Mouse (Mus musculus) stomach, postnatal 0 days (tissue): ENCODE measurements at regions not wholly inside any gene's neighbourhood (a gene's known extent, or its start where the extent isn't known, plus 50 kb on each side); places are given as distances from the start of the nearest gene placed in this dataset.

Experiments used
- ATAC-seq: fragments of 200-750 bp; cut with Nextera tagmentation; 2 replicates; pipeline ENCODE4 v1.8.0; 2017; ENCODE audit not compliant: low FRiP score, low TSS enrichment
- DNase-seq: peaks from one replicate; pipeline ENCODE4 v3.0.0-alpha.2; 2016; ENCODE audit warnings: low spot score
- H3K27ac ChIP-seq: fragments of 300-500 bp; sonication (generic); replicated peaks from 2 replicates; pipeline ENCODE4 v1.5.1; 2014; ENCODE audit warnings: mild to moderate bottlenecking, control low read depth
- H3K27me3 ChIP-seq: fragments of 300-500 bp; sonication (generic); 2 replicates; pipeline ENCODE4 v1.6.1; 2014; ENCODE audit warnings: low read length; ENCODE audit not compliant: control insufficient read depth, insufficient read depth
- H3K36me3 ChIP-seq: fragments of 300-500 bp; sonication (generic); 2 replicates; pipeline ENCODE4 v1.6.1; 2014; ENCODE audit warnings: low read length, mixed read lengths; ENCODE audit not compliant: control insufficient read depth, insufficient read depth
- H3K4me1 ChIP-seq: fragments of 300-500 bp; sonication (generic); replicated peaks from 2 replicates; pipeline ENCODE4 v1.6.1; 2014; ENCODE audit warnings: antibody characterized with exemption; ENCODE audit not compliant: control insufficient read depth, insufficient read depth
- H3K4me2 ChIP-seq: fragments of 300-500 bp; sonication (generic); replicated peaks from 2 replicates; pipeline ENCODE4 v1.6.1; 2014; ENCODE audit warnings: low read depth, mild to moderate bottlenecking, control low read depth, moderate library complexity
- H3K4me3 ChIP-seq: fragments of 300-500 bp; sonication (generic); 2 replicates; pipeline ENCODE4 v1.5.1; 2014; ENCODE audit warnings: low read depth, low read length, control low read depth
- H3K9ac ChIP-seq: fragments of 300-500 bp; sonication (generic); 2 replicates; pipeline ENCODE4 v1.6.1; 2014; ENCODE audit warnings: mild to moderate bottlenecking, low read length, control low read depth, mixed read lengths
- H3K9me3 ChIP-seq: fragments of 300-500 bp; sonication (generic); 2 replicates; pipeline ENCODE4 v1.6.1; 2016; ENCODE audit warnings: low read length; ENCODE audit not compliant: control insufficient read depth
- CTCF ChIP-seq: IDR thresholded peaks from 2 replicates; pipeline ENCODE4 v1.5.1; 2016; ENCODE audit warnings: antibody characterized with exemption, low read depth, mild to moderate bottlenecking, moderate library complexity
- EP300 ChIP-seq: optimal IDR thresholded peaks from 2 replicates; pipeline ENCODE3; 2016; ENCODE audit warnings: antibody characterized with exemption
- WGBS: fragments of 180-500 bp; shearing (Covaris S2); extraction: QIAGEN DNeasy Blood & Tissue Kit; methylation state at CpG from one replicate; pipeline ENCODE4 v1.1.7; 2014; 5-methylcytosine and 5-hydroxymethylcytosine counted together

- ATAC-seq: no peak
- no peak overlapping the region for H3K27ac ChIP-seq
These were observed 264.2 kb upstream of the Pcsk5 start for GRCm38 (mm10) chr19:18101423-18102341.

GRCm38 (mm10) chr19:18083312-18083711, 245.9 kb upstream of the Pcsk5 start:
- ATAC-seq (no peak), DNase-seq (no peak)
- Histone ChIP-seq H3K4me3 (no peak overlapping the region), H3K27me3 (no peaks in the 10 kb centered on the region), H3K9me3 (no peaks in the 10 kb centered on the region), H3K9ac (no peak overlapping the region), H3K36me3 (no peaks in the 10 kb centered on the region), H3K4me2 (no peak overlapping the region), H3K27ac (no peak overlapping the region), H3K4me1 (no peaks in the 10 kb centered on the region)
- TF ChIP-seq CTCF: no peak
- no peak for TF ChIP-seq EP300
- WGBS: 75% methylated on average over 6 of the region's 6 CpGs

More at GRCm38 (mm10) chr19:18101423-18102341, 264.2 kb upstream of the Pcsk5 start:
- no peaks in the 10 kb centered on the region for H3K36me3 ChIP-seq
- DNase-seq: no peak
- H3K9me3 ChIP-seq: no peaks in the 10 kb centered on the region
- H3K27me3 ChIP-seq: no peaks in the 10 kb centered on the region
- H3K4me2 ChIP-seq: no peak overlapping the region
- TF ChIP-seq CTCF: no peak
- TF ChIP-seq EP300: no peak
- no peaks in the 10 kb centered on the region for H3K4me1 ChIP-seq
- no peak overlapping the region for H3K9ac ChIP-seq
- no peak overlapping the region for H3K4me3 ChIP-seq
- WGBS: 33% methylated on average over 4 of the region's 4 CpGs

- Histone ChIP-seq H3K4me1 (no peaks in the 10 kb centered on the region), H3K9ac (no peak overlapping the region), H3K4me2 (no peak overlapping the region), H3K27ac (no peak overlapping the region), H3K27me3 (no peaks in the 10 kb centered on the region), H3K36me3 (no peaks in the 10 kb centered on the region), H3K9me3 (no peaks in the 10 kb centered on the region), H3K4me3 (no peak overlapping the region)
- TF ChIP-seq EP300 (no peak), CTCF (no peak)
- ATAC-seq (no peak), DNase-seq (no peak)
- WGBS: 39% methylated on average over 5 of the region's 5 CpGs
These were observed 231.5 kb upstream of the Pcsk5 start for GRCm38 (mm10) chr19:18068919-18069318.

GRCm38 (mm10) chr19:18067855-18068494, 230.5 kb upstream of the Pcsk5 start:
- H3K36me3 ChIP-seq: no peaks in the 10 kb centered on the region
- 69% methylated on average over 8 of the region's 8 CpGs for WGBS
- H3K9me3 ChIP-seq: no peaks in the 10 kb centered on the region
- H3K4me1 ChIP-seq: no peaks in the 10 kb centered on the region
- no peak overlapping the region for H3K4me3 ChIP-seq
- ATAC-seq (no peak), DNase-seq (no peak)
- no peak overlapping the region for H3K9ac ChIP-seq
- no peak overlapping the region for H3K27ac ChIP-seq
- TF ChIP-seq CTCF (no peak), EP300 (no peak)
- H3K4me2 ChIP-seq: no peak overlapping the region
- H3K27me3 ChIP-seq: no peaks in the 10 kb centered on the region

DNA sequence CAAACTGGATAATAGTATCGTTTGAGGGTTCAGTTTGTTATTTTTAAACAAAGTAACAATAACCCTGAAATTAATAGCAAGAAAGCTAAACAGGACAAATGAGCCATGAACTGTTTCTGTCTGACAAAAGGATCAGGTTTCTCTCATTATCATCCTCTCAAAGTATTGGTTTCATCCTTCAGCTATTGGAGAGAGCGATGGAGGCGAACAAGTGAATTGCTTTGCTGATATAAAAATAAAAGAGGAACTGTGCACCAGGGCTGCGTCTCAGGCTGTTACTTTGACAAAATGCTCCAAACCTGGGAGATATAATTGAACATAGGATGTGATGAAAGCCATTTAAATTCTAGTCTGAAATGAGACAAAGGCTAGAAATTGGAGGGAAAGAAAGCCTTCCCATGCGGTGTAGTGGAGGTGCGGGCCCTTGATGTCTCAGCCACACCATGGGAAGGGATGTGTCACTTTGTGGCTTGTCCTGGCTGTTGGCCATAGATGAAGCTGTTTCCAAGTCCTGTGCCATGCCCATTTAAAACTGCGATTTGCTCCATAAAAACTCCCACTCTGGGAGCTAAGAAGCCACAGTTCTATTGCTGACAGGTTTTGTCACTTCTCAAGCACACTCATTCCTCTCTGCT, 219.9 kb upstream of the Pcsk5 start:
- H3K27ac ChIP-seq: no peak overlapping the region
- H3K36me3 ChIP-seq: no peaks in the 10 kb centered on the region
- H3K4me1 ChIP-seq: no peaks in the 10 kb centered on the region
- ATAC-seq (no peak), DNase-seq (no peak)
- WGBS: 88% methylated on average over 7 of the region's 7 CpGs
- no peak overlapping the region for H3K9ac ChIP-seq
- H3K4me2 ChIP-seq: no peak overlapping the region
- H3K4me3 ChIP-seq: no peak overlapping the region
- H3K9me3 ChIP-seq: no peaks in the 10 kb centered on the region
- no peaks in the 10 kb centered on the region for H3K27me3 ChIP-seq
- TF ChIP-seq EP300: no peak
- no peak for TF ChIP-seq CTCF
